Mouse (Mus musculus) ES-E14 (cell line): ENCODE results near the gene Hes5. TPM values are rescaled to one million over a fixed set of nuclear protein-coding genes. Genes with fewer than 3 reads are reported as not detected.

Experiments
- DNase-seq: peaks from one replicate; pipeline ENCODE4 v3.0.0-alpha.2; 2013; ENCODE audit warnings: low read depth, low spot score
- H3K27ac ChIP-seq: 2 replicates; pipeline ENCODE4 v1.5.1; 2012; ENCODE audit warnings: low read depth, mild to moderate bottlenecking, low read length, moderate library complexity, mixed read lengths; ENCODE audit not compliant: poor library complexity, insufficient read depth, severe bottlenecking
- H3K36me3 ChIP-seq: 2 replicates; pipeline ENCODE4 v1.6.1; 2012; ENCODE audit warnings: mild to moderate bottlenecking, low read length, moderate library complexity, mixed read lengths; ENCODE audit not compliant: control insufficient read depth, poor library complexity, insufficient read depth, severe bottlenecking
- H3K4me1 ChIP-seq, 2 experiments: fragments of 150-350 bp in 1 of 2; sonication (generic) in 1 of 2; 2 replicates each; pipeline ENCODE4 v1.6.1; 2012; ENCODE audit warnings: low read length in 2 of 2, mild to moderate bottlenecking in 1 of 2, mixed read lengths in 1 of 2; ENCODE audit not compliant: control insufficient read depth in 2 of 2, insufficient read depth in 2 of 2, poor library complexity in 1 of 2
- H3K4me3 ChIP-seq, 2 experiments: fragments of 150-350 bp in 1 of 2; sonication (generic) in 1 of 2; 2 replicates each; pipeline ENCODE4 v1.5.1; 2012; ENCODE audit warnings: low read length in 2 of 2, low read depth in 1 of 2, mild to moderate bottlenecking in 1 of 2, mixed read lengths in 1 of 2; ENCODE audit not compliant: insufficient read depth in 1 of 2, poor library complexity in 1 of 2, severe bottlenecking in 1 of 2
- H3K9ac ChIP-seq: 2 replicates; pipeline ENCODE4 v1.6.1; 2012; ENCODE audit warnings: low read depth, mild to moderate bottlenecking, low read length, mixed read lengths; ENCODE audit not compliant: poor library complexity, insufficient read depth, severe bottlenecking
- H3K9me3 ChIP-seq: fragments of 150-350 bp; sonication (generic); 2 replicates; pipeline ENCODE4 v1.6.1; 2012; ENCODE audit warnings: low read depth, mild to moderate bottlenecking, low read length; ENCODE audit not compliant: control insufficient read depth, insufficient read depth
- CHD2 ChIP-seq: IDR thresholded peaks from 2 replicates; pipeline ENCODE4 v1.6.1; 2014; ENCODE audit warnings: mild to moderate bottlenecking, low read depth, low read length, inconsistent platforms
- HCFC1 ChIP-seq: IDR thresholded peaks from 2 replicates; pipeline ENCODE4 v1.6.1; 2012; ENCODE audit warnings: low read length, inconsistent platforms, borderline replicate concordance; ENCODE audit not compliant: insufficient read depth
- MAFK ChIP-seq: IDR thresholded peaks from 2 replicates; pipeline ENCODE4 v1.6.1; 2014; ENCODE audit warnings: mild to moderate bottlenecking, low read depth, low read length, inconsistent platforms; ENCODE audit not compliant: insufficient read depth
- ZC3H11A ChIP-seq: IDR thresholded peaks from 2 replicates; pipeline ENCODE4 v1.6.1; 2012; ENCODE audit warnings: low read depth, mild to moderate bottlenecking, inconsistent platforms, low read length, borderline replicate concordance
- ZNF384 ChIP-seq: IDR thresholded peaks from 2 replicates; pipeline ENCODE4 v1.6.1; 2012; ENCODE audit warnings: low read depth, low read length, inconsistent platforms
- in situ Hi-C, 2 experiments: fragments of 600-800 bp; cut with MboI; formaldehyde crosslinking; loops; one replicate each; pipeline ENCODE4 v1.15.1; 2025; ENCODE audit warnings: low sequenced_read_pairs in 2 of 2, inconsistent platforms in 1 of 2; ENCODE audit not compliant: unreplicated experiment in 2 of 2
- total RNA-seq: library from RNA; depleted of rRNA; stranded (reverse); fragments of 300-350 nt; gene quantifications from 2 replicates; pipeline ENCODE4 v1.2.3, GENCODE M21; 2012

Hes5 gene
- total RNA-seq, 1 experiment = 0.18 TPM

GRCm38 (mm10) chr4:154974163-154974611 is 13.5 kb downstream of the Hes5 start:
- Histone ChIP-seq H3K27ac (no peak overlapping the region), H3K36me3 (peaks cover 97% of the 10 kb centered on the region), H3K4me3 (no peak overlapping the region), H3K4me1 (no peaks in the 10 kb centered on the region; a peak in 1 of 4 replicates), H3K9ac (no peak overlapping the region), H3K9me3 (0 out of 2 replicates have a peak, but pooled peaks cover 2% of the 10 kb centered on the region)
- in situ Hi-C loops = no loop called here
- DNase-seq = no peak
- TF ChIP-seq ZC3H11A (no peak), CHD2 (no peak), ZNF384 (no peak), HCFC1 (no peak), MAFK (no peak)

- Histone ChIP-seq H3K9ac (no peak overlapping the region), H3K4me1 (peaks cover 0 to 7% of the 10 kb centered on the region in 2 experiments; a peak in 2 of 4 replicates), H3K36me3 (peaks cover 59% of the 10 kb centered on the region), H3K27ac (no peak overlapping the region), H3K4me3 (no peak overlapping the region), H3K9me3 (no peaks in the 10 kb centered on the region)
- in situ Hi-C loops = no loop called here
- TF ChIP-seq ZNF384 = no peak
- TF ChIP-seq MAFK = no peak
- TF ChIP-seq CHD2 = no peak
- TF ChIP-seq ZC3H11A = no peak
- TF ChIP-seq HCFC1 = no peak
- DNase-seq = no peak
Observed at GRCm38 (mm10) chr4:154980110-154980509, 19.4 kb downstream of the Hes5 start.

GRCm38 (mm10) chr4:154981076-154981475 is 20.4 kb downstream of the Hes5 start:
- in situ Hi-C loops = no loop called here
- H3K27ac ChIP-seq = no peak overlapping the region
- no peak overlapping the region for H3K9ac ChIP-seq
- H3K4me1 ChIP-seq = peaks cover 0 to 17% of the 10 kb centered on the region in 2 experiments; a peak in 2 of 4 replicates
- no peak overlapping the region for H3K4me3 ChIP-seq
- H3K36me3 ChIP-seq = peaks cover 51% of the 10 kb centered on the region
- TF ChIP-seq ZC3H11A (no peak), MAFK (no peak), ZNF384 (no peak), HCFC1 (no peak), CHD2 (no peak)
- H3K9me3 ChIP-seq = no peaks in the 10 kb centered on the region
- DNase-seq = no peak

GRCm38 (mm10) chr4:154981530-154981929 is 20.8 kb downstream of the Hes5 start:
- no peak for DNase-seq
- in situ Hi-C loops = no loop called here
- Histone ChIP-seq H3K27ac (no peak overlapping the region), H3K4me3 (no peak overlapping the region), H3K9me3 (no peaks in the 10 kb centered on the region), H3K4me1 (peaks cover 0 to 17% of the 10 kb centered on the region in 2 experiments; a peak in 2 of 4 replicates), H3K36me3 (peaks cover 46% of the 10 kb centered on the region), H3K9ac (no peak overlapping the region)
- 0 out of 2 replicates have a peak, but pooled peaks have one; percentile 17 for TF ChIP-seq MAFK
- no peak for TF ChIP-seq ZNF384
- no peak for TF ChIP-seq CHD2
- TF ChIP-seq HCFC1 = no peak
- no peak for TF ChIP-seq ZC3H11A
